Mouse (Mus musculus) liver, adult 2 months (tissue): Measurements from ENCODE around the gene Ost4. TPM values are rescaled to one million over a fixed set of nuclear protein-coding genes. Genes with fewer than 3 reads are reported as not detected.

Experiments
- DNase-seq: peaks from one replicate; pipeline ENCODE4 v3.0.0-alpha.2; 2011; ENCODE audit warnings: low read depth, low spot score; ENCODE audit errors: extremely low read depth
- H3K27ac ChIP-seq: fragments of 200-500 bp; replicated peaks from 2 replicates; pipeline ENCODE4 v1.5.1; 2012; ENCODE audit warnings: low read depth, mild to moderate bottlenecking, control low read depth, inconsistent platforms, low read length; ENCODE audit not compliant: insufficient read depth
- H3K27me3 ChIP-seq: fragments of 200-500 bp; 2 replicates; pipeline ENCODE4 v1.6.1; 2012; ENCODE audit warnings: mild to moderate bottlenecking, moderate library complexity, low read length, inconsistent platforms; ENCODE audit not compliant: control insufficient read depth, insufficient read depth
- H3K36me3 ChIP-seq: fragments of 200-500 bp; 2 replicates; pipeline ENCODE4 v1.6.1; 2012; ENCODE audit warnings: low read length, inconsistent platforms; ENCODE audit not compliant: control insufficient read depth, insufficient read depth
- H3K4me1 ChIP-seq: fragments of 200-500 bp; 2 replicates; pipeline ENCODE4 v1.6.1; 2011; ENCODE audit warnings: low read length; ENCODE audit not compliant: control insufficient read depth, insufficient read depth
- H3K4me3 ChIP-seq: fragments of 200-500 bp; 2 replicates; pipeline ENCODE4 v1.5.1; 2011; ENCODE audit warnings: low read depth, mild to moderate bottlenecking, control low read depth, low read length, moderate library complexity; ENCODE audit not compliant: insufficient read depth
- H3K79me2 ChIP-seq: fragments of 200-500 bp; 2 replicates; pipeline ENCODE4 v1.6.1; 2012; ENCODE audit warnings: inconsistent platforms, mild to moderate bottlenecking, low read length, moderate library complexity; ENCODE audit not compliant: control insufficient read depth, insufficient read depth
- H3K9ac ChIP-seq: fragments of 200-500 bp; 2 replicates; pipeline ENCODE4 v1.6.1; 2012; ENCODE audit warnings: low read depth, mild to moderate bottlenecking, control low read depth, inconsistent platforms, low read length
- CTCF ChIP-seq: fragments of 200-500 bp; IDR thresholded peaks from 2 replicates; pipeline ENCODE4 v1.5.1; 2011; ENCODE audit warnings: low read depth, low read length, control low read depth
- POLR2A ChIP-seq: fragments of 200-500 bp; IDR thresholded peaks from 2 replicates; pipeline ENCODE4 v1.6.1; 2011; ENCODE audit warnings: low read length, control low read depth; ENCODE audit not compliant: insufficient read depth; ENCODE audit errors: extremely low read depth
- WGBS: fragments of 180-500 bp; shearing (Covaris S2); methylation state at CpG from one replicate; pipeline ENCODE4 v1.1.7; 2018; 5-methylcytosine and 5-hydroxymethylcytosine counted together
- polyA plus RNA-seq: library from polyadenylated mRNA; depleted of rRNA; stranded (reverse); fragments of >200 nt; gene quantifications from 2 replicates; pipeline ENCODE4 v1.2.3, GENCODE M21; 2012
- total RNA-seq: library from RNA; depleted of rRNA; stranded (reverse); fragments of >200 nt; gene quantifications from 2 replicates; pipeline ENCODE4 v1.2.3, GENCODE M21; 2014

Ost4 gene
- total and polyA plus RNA-seq, 2 experiments: 76.2 to 167 TPM

GRCm38 (mm10) chr5:30914101-30914635 lies 6.6 kb upstream of the Ost4 start:
- WGBS: 74% methylated on average over 7 of the region's 7 CpGs
- H3K27me3 ChIP-seq: no peaks in the 10 kb centered on the region
- H3K4me1 ChIP-seq: peaks cover 23% of the 10 kb centered on the region

GRCm38 (mm10) chr5:30913060-30913841 lies 5.7 kb upstream of the Ost4 start, which contains the start of gene Emilin1:
Gene Emilin1, plus strand, starts transcription at chr5:30913402.
- Histone ChIP-seq H3K79me2 (no peaks in the 10 kb centered on the region), H3K4me3 (peak within 1 kb of the TSS; percentile 65), H3K27me3 (no peaks in the 10 kb centered on the region), H3K9ac (peak within 1 kb of the TSS; percentile 64), H3K36me3 (no peaks in the 10 kb centered on the region), H3K4me1 (peaks cover 31% of the 10 kb centered on the region), H3K27ac (peak within 1 kb of the TSS; percentile 71)
- 0 out of 2 replicates have a peak, but pooled peaks have one; percentile 31 for TF ChIP-seq POLR2A
- TF ChIP-seq CTCF: no peak
- DNase-seq: peak; percentile 42
- WGBS: 70% methylated on average over 13 of the region's 13 CpGs

More at GRCm38 (mm10) chr5:30914101-30914635, 6.6 kb upstream of the Ost4 start:
- H3K9ac ChIP-seq: peak overlapping the region; percentile 64
- H3K36me3 ChIP-seq: no peaks in the 10 kb centered on the region
- peak overlapping the region; percentile 71 for H3K27ac ChIP-seq
- H3K79me2 ChIP-seq: no peaks in the 10 kb centered on the region
- H3K4me3 ChIP-seq: peak overlapping the region; percentile 65
- TF ChIP-seq POLR2A: no peak
- no peak for TF ChIP-seq CTCF
- DNase-seq: no peak

- H3K36me3 ChIP-seq: no peaks in the 10 kb centered on the region
- no peak overlapping the region for H3K4me3 ChIP-seq
- DNase-seq: no peak
- no peaks in the 10 kb centered on the region for H3K27me3 ChIP-seq
- H3K4me1 ChIP-seq: peaks cover 31% of the 10 kb centered on the region
- peak overlapping the region; percentile 42 for H3K27ac ChIP-seq
- no peak for TF ChIP-seq POLR2A
- no peak for TF ChIP-seq CTCF
- peaks cover 3% of the 10 kb centered on the region; the same call in 1 of the 2 replicates for H3K79me2 ChIP-seq
- H3K9ac ChIP-seq: no peak overlapping the region
- 76% methylated on average over 5 of the region's 5 CpGs for WGBS
These were observed 4.6 kb upstream of the Ost4 start for GRCm38 (mm10) chr5:30912156-30912555.

- Histone ChIP-seq H3K4me1 (peaks cover 37% of the 10 kb centered on the region), H3K9ac (no peak overlapping the region)
- TF ChIP-seq CTCF (no peak), POLR2A (no peak)
These were observed 2.9 kb upstream of the Ost4 start for GRCm38 (mm10) chr5:30910481-30910880.

GRCm38 (mm10) chr5:30909863-30910262 lies 2.3 kb upstream of the Ost4 start:
- no peak for TF ChIP-seq POLR2A
- no peak for TF ChIP-seq CTCF
- Histone ChIP-seq H3K4me1 (peaks cover 36% of the 10 kb centered on the region), H3K4me3 (no peak overlapping the region), H3K9ac (no peak overlapping the region), H3K36me3 (peaks cover 3% of the 10 kb centered on the region; the same call in 1 of the 2 replicates), H3K79me2 (peaks cover 18% of the 10 kb centered on the region; the same call in 1 of the 2 replicates), H3K27me3 (no peaks in the 10 kb centered on the region), H3K27ac (peak overlapping the region; percentile 92)
- no peak for DNase-seq
- 39% methylated on average over 7 of the region's 7 CpGs for WGBS

More at GRCm38 (mm10) chr5:30910481-30910880, 2.9 kb upstream of the Ost4 start:
- DNase-seq: peak; percentile 86
- Histone ChIP-seq H3K27ac (peak overlapping the region; percentile 86), H3K36me3 (no peaks in the 10 kb centered on the region; the same call in 1 of the 2 replicates), H3K4me3 (no peak overlapping the region), H3K27me3 (no peaks in the 10 kb centered on the region), H3K79me2 (peaks cover 14% of the 10 kb centered on the region; the same call in 1 of the 2 replicates)
